Mouse (Mus musculus) heart, postnatal 0 days (tissue): ENCODE measurements around the gene Angptl2.

Source experiments
- CTCF ChIP-seq: IDR thresholded peaks from 2 replicates; pipeline ENCODE4 v1.5.1; 2016; ENCODE audit warnings: antibody characterized with exemption, control low read depth, low read depth
- EP300 ChIP-seq: IDR thresholded peaks from 2 replicates; pipeline ENCODE4 v1.6.1; 2016; ENCODE audit warnings: antibody characterized with exemption, low read depth

DNA sequence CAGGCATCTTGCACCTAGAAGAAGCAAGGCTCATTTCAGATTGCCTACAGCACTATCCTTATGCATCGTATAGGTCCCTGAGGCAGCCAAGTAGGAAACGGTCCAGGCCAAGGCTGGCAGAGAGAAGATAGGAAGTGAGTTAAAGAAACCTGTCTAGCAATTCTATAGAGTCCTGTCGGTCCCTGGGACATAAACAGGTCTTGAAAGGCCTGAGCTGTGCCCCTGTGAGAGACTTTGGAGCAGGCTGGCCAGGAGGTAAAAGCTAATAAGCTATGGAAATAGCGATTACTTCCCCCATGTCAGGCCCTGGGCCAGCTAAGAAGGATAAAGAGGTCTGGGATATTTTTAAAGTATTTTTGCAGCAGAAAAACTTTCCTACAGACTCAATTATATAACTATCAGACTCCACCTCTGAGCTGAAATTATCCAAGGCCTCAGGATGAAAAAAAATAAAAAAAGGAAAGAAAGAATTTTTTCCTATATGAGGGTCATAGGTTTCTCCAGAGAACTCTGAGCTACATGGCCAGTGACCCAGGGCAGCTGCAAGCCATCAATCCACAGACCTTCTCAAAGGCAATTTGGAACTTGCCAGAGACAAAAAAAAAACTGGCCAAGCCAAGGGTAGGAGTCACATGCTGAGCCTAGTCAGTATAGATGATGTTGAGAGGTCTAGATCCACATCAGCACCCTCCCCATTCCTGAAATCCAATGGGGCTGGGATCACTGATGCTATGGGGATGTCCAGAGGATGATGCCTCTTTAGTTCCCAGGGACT lies 57.0 kb downstream of the Angptl2 start:
- TF ChIP-seq CTCF: no peak
- TF ChIP-seq EP300: no peak
